Mouse (Mus musculus): ENCODE measurements around the gene Garnl3. TPM values are rescaled to one million over a fixed set of nuclear protein-coding genes. Genes with fewer than 3 reads are reported as not detected.

Garnl3 gene
- total and polyA plus RNA-seq, 2 experiments from 2014 or later, result 56.1 to 96.9 TPM

- Histone ChIP-seq H3K4me1 (ENCODE audit: insufficient read depth, low read length) (peaks cover 5% of the 10 kb centered on the region; the same call in 1 of the 2 replicates), H3K27ac (no peak overlapping the region), H3K36me3 (ENCODE audit: insufficient read depth, low read length) (no peaks in the 10 kb centered on the region), H3K9me3 (ENCODE audit: low read length) (no peaks in the 10 kb centered on the region), H3K27me3 (ENCODE audit: insufficient read depth, low read length) (no peaks in the 10 kb centered on the region), H3K9ac (replicated peaks; ENCODE audit: low read length) (no peak overlapping the region), H3K4me3 (ENCODE audit: low read length) (no peak overlapping the region), H3K4me2 (ENCODE audit: low read depth, low read length) (no peak overlapping the region)
- no peak for TF ChIP-seq CTCF (IDR thresholded peaks at IDR 0.05; ENCODE audit: low read depth)
- whole genome bisulfite sequencing, result 46% methylated on average over 2 of the region's 2 CpGs
- ATAC-seq, result no peak
- DNase-seq (ENCODE audit: low spot score), result no peak
These were observed 56.5 kb downstream of the Garnl3 start for GRCm38 (mm10) chr2:33074931-33075330.

- Histone ChIP-seq H3K27ac (no peak overlapping the region), H3K9me3 (ENCODE audit: low read length) (no peaks in the 10 kb centered on the region), H3K4me1 (ENCODE audit: insufficient read depth, low read length) (peaks cover 5% of the 10 kb centered on the region; the same call in 1 of the 2 replicates), H3K4me2 (ENCODE audit: low read depth, low read length) (no peak overlapping the region), H3K27me3 (ENCODE audit: insufficient read depth, low read length) (no peaks in the 10 kb centered on the region), H3K9ac (replicated peaks; ENCODE audit: low read length) (no peak overlapping the region), H3K36me3 (ENCODE audit: insufficient read depth, low read length) (no peaks in the 10 kb centered on the region), H3K4me3 (ENCODE audit: low read length) (no peak overlapping the region)
- WGBS, result 85% methylated on average over 3 of the region's 3 CpGs
- ATAC-seq (no peak), DNase-seq (ENCODE audit: low spot score) (no peak)
- TF ChIP-seq CTCF (IDR thresholded peaks at IDR 0.05; ENCODE audit: low read depth), result no peak
These were observed 57.3 kb downstream of the Garnl3 start for GRCm38 (mm10) chr2:33074188-33074587.

GRCm38 (mm10) chr2:33072333-33072732 lies 59.1 kb downstream of the Garnl3 start:
- no peak for TF ChIP-seq CTCF (IDR thresholded peaks at IDR 0.05; ENCODE audit: low read depth)
- 55% methylated on average over 2 of the region's 2 CpGs for WGBS
- DNase-seq (ENCODE audit: low spot score) (no peak), ATAC-seq (no peak)
- Histone ChIP-seq H3K27ac (no peak overlapping the region), H3K9me3 (ENCODE audit: low read length) (no peaks in the 10 kb centered on the region), H3K4me1 (ENCODE audit: insufficient read depth, low read length) (peaks cover 5% of the 10 kb centered on the region; the same call in 1 of the 2 replicates), H3K4me3 (ENCODE audit: low read length) (no peak overlapping the region), H3K4me2 (ENCODE audit: low read depth, low read length) (no peak overlapping the region), H3K9ac (replicated peaks; ENCODE audit: low read length) (no peak overlapping the region), H3K36me3 (ENCODE audit: insufficient read depth, low read length) (no peaks in the 10 kb centered on the region), H3K27me3 (ENCODE audit: insufficient read depth, low read length) (no peaks in the 10 kb centered on the region)

- WGBS, result 89% methylated on average over 1 of the region's 1 CpGs
- H3K9me3 ChIP-seq (ENCODE audit: low read length), result no peaks in the 10 kb centered on the region
- no peak overlapping the region for H3K9ac ChIP-seq (replicated peaks; ENCODE audit: low read length)
- TF ChIP-seq CTCF (IDR thresholded peaks at IDR 0.05; ENCODE audit: low read depth), result no peak
- H3K36me3 ChIP-seq (ENCODE audit: insufficient read depth, low read length), result no peaks in the 10 kb centered on the region
- no peak overlapping the region for H3K27ac ChIP-seq
- DNase-seq (ENCODE audit: low spot score) (no peak), ATAC-seq (no peak)
- no peaks in the 10 kb centered on the region for H3K27me3 ChIP-seq (ENCODE audit: insufficient read depth, low read length)
- H3K4me1 ChIP-seq (ENCODE audit: insufficient read depth, low read length), result no peaks in the 10 kb centered on the region
- no peak overlapping the region for H3K4me2 ChIP-seq (ENCODE audit: low read depth, low read length)
- no peak overlapping the region for H3K4me3 ChIP-seq (ENCODE audit: low read length)
These were observed 65.8 kb downstream of the Garnl3 start for GRCm38 (mm10) chr2:33065610-33066009.

- ATAC-seq, result peak; percentile 47; the same call in 1 of the 2 replicates
- 31% methylated on average over 8 of the region's 8 CpGs for WGBS
- H3K36me3 ChIP-seq (ENCODE audit: insufficient read depth, low read length), result no peaks in the 10 kb centered on the region
These were observed 68.7 kb downstream of the Garnl3 start for GRCm38 (mm10) chr2:33062744-33063143.

GRCm38 (mm10) chr2:33058926-33059325 lies 72.5 kb downstream of the Garnl3 start:
- H3K36me3 ChIP-seq (ENCODE audit: insufficient read depth, low read length), result peaks cover 7% of the 10 kb centered on the region; the same call in 1 of the 2 replicates
- H3K9ac ChIP-seq (replicated peaks; ENCODE audit: low read length), result no peak overlapping the region
- no peak for TF ChIP-seq CTCF (IDR thresholded peaks at IDR 0.05; ENCODE audit: low read depth)
- no peaks in the 10 kb centered on the region for H3K27me3 ChIP-seq (ENCODE audit: insufficient read depth, low read length)
- H3K4me3 ChIP-seq (ENCODE audit: low read length), result no peak overlapping the region
- H3K27ac ChIP-seq, result no peak overlapping the region
- DNase-seq (ENCODE audit: low spot score) (no peak), ATAC-seq (no peak)
- H3K4me1 ChIP-seq (ENCODE audit: insufficient read depth, low read length), result no peaks in the 10 kb centered on the region
- 78% methylated on average over 5 of the region's 5 CpGs for WGBS
- H3K4me2 ChIP-seq (ENCODE audit: low read depth, low read length), result no peak overlapping the region
- H3K9me3 ChIP-seq (ENCODE audit: low read length), result no peaks in the 10 kb centered on the region

More at GRCm38 (mm10) chr2:33062744-33063143, 68.7 kb downstream of the Garnl3 start:
- Histone ChIP-seq H3K9me3 (ENCODE audit: low read length) (no peaks in the 10 kb centered on the region), H3K27ac (no peak overlapping the region), H3K9ac (replicated peaks; ENCODE audit: low read length) (no peak overlapping the region), H3K4me3 (ENCODE audit: low read length) (no peak overlapping the region), H3K4me1 (ENCODE audit: insufficient read depth, low read length) (no peaks in the 10 kb centered on the region), H3K27me3 (ENCODE audit: insufficient read depth, low read length) (no peaks in the 10 kb centered on the region), H3K4me2 (ENCODE audit: low read depth, low read length) (no peak overlapping the region)
- no peak for TF ChIP-seq CTCF (IDR thresholded peaks at IDR 0.05; ENCODE audit: low read depth)
- peak; percentile 48 for DNase-seq (ENCODE audit: low spot score)

GRCm38 (mm10) chr2:33057514-33057913 lies 73.9 kb downstream of the Garnl3 start:
- Histone ChIP-seq H3K36me3 (ENCODE audit: insufficient read depth, low read length) (peaks cover 7% of the 10 kb centered on the region; the same call in 1 of the 2 replicates), H3K9ac (replicated peaks; ENCODE audit: low read length) (no peak overlapping the region), H3K4me3 (ENCODE audit: low read length) (no peak overlapping the region), H3K27ac (no peak overlapping the region), H3K27me3 (ENCODE audit: insufficient read depth, low read length) (no peaks in the 10 kb centered on the region), H3K4me1 (ENCODE audit: insufficient read depth, low read length) (no peaks in the 10 kb centered on the region), H3K4me2 (ENCODE audit: low read depth, low read length) (no peak overlapping the region), H3K9me3 (ENCODE audit: low read length) (no peaks in the 10 kb centered on the region)
- DNase-seq (ENCODE audit: low spot score) (peak; percentile 37), ATAC-seq (peak; percentile 29; the same call in 1 of the 2 replicates)
- WGBS, result 73% methylated on average over 7 of the region's 7 CpGs
- no peak for TF ChIP-seq CTCF (IDR thresholded peaks at IDR 0.05; ENCODE audit: low read depth)
